Mouse (Mus musculus): Measurements from ENCODE around the gene Gxylt1.
A peak's percentile ranks its signal among the peaks of the same experiment; 100 is the strongest.
"Not testable (repeated sequence)": the region's sequence is repeated elsewhere in the genome, so short reads cannot be mapped to it uniquely, and the experiment has no call there.

The Gxylt1 gene

GRCm38 (mm10) chr15:93263566-93263965 lies 11.4 kb downstream of the Gxylt1 start:
- DNase-seq (ENCODE audit: low read depth, low spot score): no peak

DNA sequence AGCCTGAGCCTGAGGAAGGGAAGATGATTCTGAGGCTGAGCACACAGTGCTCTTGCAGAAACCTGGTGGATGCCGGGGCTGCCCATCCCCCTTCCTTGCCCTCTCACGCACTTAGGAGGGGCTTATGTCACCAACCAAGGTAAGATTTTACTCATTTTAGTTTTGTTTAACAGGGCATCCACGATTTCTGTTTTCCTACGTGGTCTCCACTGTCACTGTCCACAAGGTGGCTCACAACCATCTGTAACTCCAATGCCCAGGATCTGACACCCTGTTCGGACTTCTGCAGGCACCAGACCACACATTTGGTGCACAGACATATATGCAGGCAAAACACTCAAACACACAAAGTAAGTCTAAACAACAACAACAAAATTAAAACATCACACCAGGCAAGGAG lies 12.2 kb downstream of the Gxylt1 start:
- peak; percentile 17 for DNase-seq (ENCODE audit: low read depth, low spot score)

DNA sequence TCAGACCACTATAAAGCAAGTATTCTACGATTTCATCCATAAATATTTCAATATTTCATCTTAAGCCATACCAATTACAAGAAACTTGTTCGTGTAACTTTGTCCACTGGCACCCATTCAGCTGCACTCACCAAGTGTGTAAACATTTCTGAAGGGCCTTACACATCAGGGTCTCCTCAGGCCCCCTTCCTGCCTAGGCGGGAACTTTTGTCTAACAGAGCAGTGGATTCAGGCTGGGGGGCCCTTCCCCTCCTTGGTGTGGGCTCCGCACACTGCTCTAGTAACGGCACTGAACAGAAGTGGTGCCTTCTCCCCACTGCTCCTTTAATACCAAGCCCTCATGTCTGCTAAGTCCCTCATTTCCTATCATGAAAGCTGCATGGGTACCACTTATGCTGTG lies 12.7 kb downstream of the Gxylt1 start:
- no peak for DNase-seq (ENCODE audit: low read depth, low spot score)

DNA sequence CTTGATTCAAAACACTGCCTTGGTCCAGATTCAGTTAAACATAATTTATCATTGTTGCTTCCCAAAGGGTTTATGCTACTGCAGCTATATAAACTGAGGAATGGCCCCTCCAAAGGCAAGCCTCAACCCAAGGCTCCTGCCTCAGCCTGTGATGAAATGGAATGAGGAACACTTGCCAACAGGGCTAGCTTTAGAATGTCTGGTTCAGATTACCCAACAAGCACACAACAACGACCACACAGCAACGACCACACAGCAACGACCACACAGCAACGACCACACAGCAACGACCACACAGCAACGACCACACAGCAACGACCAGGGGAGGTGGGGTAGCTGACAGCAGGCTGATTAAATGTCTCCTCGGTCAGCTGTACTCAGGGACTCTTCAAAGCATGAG lies 15.0 kb downstream of the Gxylt1 start:
- DNase-seq (ENCODE audit: low read depth, low spot score): no peak

DNA sequence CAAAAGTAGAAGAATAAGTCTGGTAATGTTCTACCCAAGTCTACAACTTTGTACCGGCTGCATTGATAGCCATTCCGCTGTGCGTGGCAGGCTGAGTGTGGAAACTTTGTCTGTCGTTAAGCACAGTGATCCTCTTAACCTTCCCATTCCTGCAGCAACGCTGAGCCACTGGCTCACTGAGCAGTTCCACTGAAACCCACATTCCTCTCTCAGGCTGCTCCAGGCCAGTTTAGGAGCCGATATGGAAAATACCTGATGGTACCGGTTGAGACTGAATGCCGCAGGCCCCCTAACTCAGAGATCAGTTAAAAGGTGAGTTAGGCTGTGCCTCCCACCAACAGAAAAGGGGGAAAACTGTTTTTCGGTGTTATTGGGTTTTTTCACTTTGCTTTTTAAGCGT lies 19.7 kb downstream of the Gxylt1 start:
- DNase-seq (ENCODE audit: low read depth, low spot score): no peak

- DNase-seq (ENCODE audit: low read depth, low spot score): peak; percentile 14
Measured at GRCm38 (mm10) chr15:93253172-93253571, 21.8 kb downstream of the Gxylt1 start.

DNA sequence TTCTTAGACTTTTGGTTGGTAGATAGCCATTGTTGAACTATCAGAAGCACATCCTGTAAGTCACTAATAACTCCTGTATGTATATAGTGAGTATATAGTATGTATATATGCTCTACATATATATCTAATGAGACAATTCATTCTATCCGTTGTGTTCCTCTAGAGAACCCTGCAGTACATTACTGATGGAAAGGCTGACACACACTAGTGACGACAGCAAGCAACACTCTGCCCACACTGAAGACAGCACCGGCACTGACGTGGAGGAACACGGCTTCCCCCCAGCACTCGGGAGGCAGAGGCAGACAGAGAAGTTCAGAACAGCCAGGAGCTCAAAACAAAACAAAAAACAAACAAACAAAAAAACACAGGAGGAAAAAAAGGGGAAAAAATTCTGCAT lies 22.6 kb downstream of the Gxylt1 start:
- peak; percentile 69 for DNase-seq (ENCODE audit: low read depth, low spot score)

GRCm38 (mm10) chr15:93251553-93252250 lies 23.3 kb downstream of the Gxylt1 start:
- DNase-seq (ENCODE audit: low read depth, low spot score): peak; percentile 62

GRCm38 (mm10) chr15:93243202-93243601 lies 31.8 kb downstream of the Gxylt1 start:
- no peak for DNase-seq (ENCODE audit: low read depth, low spot score)

DNA sequence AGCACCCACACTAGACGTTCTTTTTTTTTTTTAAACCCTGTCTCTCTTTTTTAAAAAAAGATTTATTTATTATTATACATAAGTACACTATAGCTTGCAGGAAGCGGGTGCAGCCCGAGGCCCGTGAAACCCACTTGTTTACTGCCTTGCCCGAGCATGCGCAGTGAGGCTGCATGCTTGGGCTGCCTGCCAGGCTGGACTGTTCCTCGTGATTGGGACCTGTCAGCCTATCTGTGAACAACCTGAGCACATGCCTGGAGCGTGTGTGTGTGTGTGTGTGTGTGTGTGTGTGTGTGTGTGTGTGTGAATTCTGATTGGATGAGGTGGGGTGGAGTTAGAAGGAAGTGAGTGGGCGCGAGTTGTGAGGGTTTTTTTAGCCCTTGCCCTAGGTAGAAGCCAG lies 38.5 kb downstream of the Gxylt1 start:
- DNase-seq (ENCODE audit: low read depth, low spot score): not testable (repeated sequence)

- peak; percentile 25 for DNase-seq (ENCODE audit: low read depth, low spot score)
Measured at GRCm38 (mm10) chr15:93229028-93229427, 46.0 kb downstream of the Gxylt1 start.

- no peak for DNase-seq (ENCODE audit: low read depth, low spot score)
Measured at GRCm38 (mm10) chr15:93228375-93228774, 46.6 kb downstream of the Gxylt1 start.

- peak; percentile 59 for DNase-seq (ENCODE audit: low read depth, low spot score)
Measured at GRCm38 (mm10) chr15:93227764-93228079, 47.3 kb downstream of the Gxylt1 start.

- DNase-seq (ENCODE audit: low read depth, low spot score): no peak
Measured at GRCm38 (mm10) chr15:93226930-93227763, 47.8 kb downstream of the Gxylt1 start.

DNA sequence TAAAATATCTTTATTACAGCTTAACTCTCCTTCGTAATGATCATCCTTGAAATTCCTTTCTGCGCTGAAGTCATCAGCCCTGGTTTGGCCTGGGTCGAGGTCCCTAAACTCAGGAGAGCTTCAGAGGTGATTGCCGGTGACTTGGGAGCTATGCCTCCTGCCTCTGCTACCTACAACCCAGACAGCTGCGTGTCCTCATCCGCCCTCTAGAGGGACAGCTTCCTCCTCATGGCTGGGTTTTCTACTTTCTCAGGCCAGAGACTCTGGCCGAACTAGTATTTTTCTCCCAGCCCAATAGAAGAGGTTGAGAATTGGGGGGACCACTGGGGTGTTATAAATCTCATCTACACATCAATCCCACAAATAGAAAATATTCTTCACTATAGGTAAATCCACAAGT lies 52.5 kb downstream of the Gxylt1 start:
- DNase-seq (ENCODE audit: low read depth, low spot score): peak; percentile 40

- DNase-seq (ENCODE audit: low read depth, low spot score): no peak
Measured at GRCm38 (mm10) chr15:93212617-93213016, 62.4 kb downstream of the Gxylt1 start.

DNA sequence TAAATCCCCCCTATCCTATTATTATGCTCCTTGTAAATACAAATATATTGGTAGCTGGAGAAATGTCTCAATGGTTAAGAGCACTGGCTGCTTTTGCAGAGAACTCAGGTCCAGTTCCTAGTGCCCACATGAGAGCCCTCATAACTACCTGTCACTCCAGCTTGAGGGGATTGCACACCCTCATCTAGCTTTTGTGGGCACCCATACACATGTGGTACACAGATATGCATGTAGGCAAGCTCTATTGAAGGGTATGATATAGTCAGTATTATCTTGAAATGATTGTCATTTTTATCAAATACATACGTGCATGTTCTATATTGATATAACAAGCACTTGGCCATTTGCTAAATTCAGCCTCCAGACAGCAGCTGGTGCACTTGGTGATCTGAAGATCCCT lies 70.1 kb downstream of the Gxylt1 start:
- no peak for DNase-seq (ENCODE audit: low read depth, low spot score)

DNA sequence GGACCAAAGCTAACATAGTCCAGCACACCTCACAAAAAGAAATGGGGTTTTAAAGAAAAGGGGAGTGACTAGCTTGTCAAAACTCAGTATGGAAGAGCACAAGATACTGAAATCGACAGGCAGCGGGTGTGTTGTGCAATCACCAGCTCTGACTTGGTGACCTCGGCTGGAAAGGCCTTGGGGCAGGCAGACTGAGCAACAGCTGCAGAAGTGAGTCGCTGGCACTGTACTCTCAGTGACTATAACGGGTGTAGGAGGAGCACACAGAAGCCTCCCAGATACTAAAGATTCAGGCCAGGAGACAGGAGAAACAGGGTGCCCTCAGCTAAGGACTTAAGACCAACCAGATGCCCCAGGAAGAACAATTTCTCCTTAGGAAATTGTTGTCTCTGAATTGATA lies 73.0 kb downstream of the Gxylt1 start:
- no peak for DNase-seq (ENCODE audit: low read depth, low spot score)

DNA sequence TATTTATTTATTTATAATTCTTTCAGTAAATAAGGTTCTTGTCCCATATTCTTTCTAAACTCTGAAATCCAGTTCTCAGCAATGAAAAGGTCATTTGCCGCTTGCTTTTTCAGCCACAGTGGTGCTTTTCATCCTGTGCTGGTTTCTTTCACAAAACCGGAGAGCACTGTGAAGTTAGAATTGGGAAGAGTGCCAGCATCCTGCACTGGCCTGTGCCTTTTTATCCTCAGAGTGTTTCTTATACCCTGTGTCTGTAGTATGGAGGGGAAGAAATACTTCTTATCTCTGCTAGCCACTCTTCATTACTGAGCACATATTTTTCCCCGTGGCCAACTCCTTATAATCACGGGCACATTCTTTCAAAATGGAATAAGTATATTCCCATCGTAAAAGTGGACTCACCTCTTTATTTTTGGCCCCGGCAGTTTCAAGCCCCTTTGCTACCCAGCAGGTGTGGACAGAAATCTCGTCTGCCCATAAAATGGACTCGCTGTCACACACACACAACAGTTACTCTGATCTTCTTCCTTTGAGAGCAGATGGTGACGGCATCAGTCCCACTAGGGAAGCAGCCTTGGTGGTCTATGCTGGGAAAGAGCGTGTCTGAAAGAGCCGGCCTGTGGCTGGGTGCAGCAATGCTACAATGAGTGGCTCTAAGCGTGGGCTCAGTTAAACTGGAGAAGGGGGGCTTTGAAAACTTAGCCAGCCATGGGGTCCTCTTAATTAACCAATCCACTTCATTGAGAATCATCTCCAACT lies 83.4 kb downstream of the Gxylt1 start:
- no peak for DNase-seq (ENCODE audit: low read depth, low spot score)

Data from CD4-positive, CD25-positive, alpha-beta regulatory T cell, adult 2 months (primary cell).